Mouse (Mus musculus): ENCODE measurements around the gene E2f4. TPM values are rescaled to one million over a fixed set of nuclear protein-coding genes. Genes with fewer than 3 reads are reported as not detected.

E2f4 gene
- 10 to 100 TPM; 54.2 to 61.3 (median 55.9) TPM for polyA plus RNA-seq (2017; shearing (Covaris generic))

DNA sequence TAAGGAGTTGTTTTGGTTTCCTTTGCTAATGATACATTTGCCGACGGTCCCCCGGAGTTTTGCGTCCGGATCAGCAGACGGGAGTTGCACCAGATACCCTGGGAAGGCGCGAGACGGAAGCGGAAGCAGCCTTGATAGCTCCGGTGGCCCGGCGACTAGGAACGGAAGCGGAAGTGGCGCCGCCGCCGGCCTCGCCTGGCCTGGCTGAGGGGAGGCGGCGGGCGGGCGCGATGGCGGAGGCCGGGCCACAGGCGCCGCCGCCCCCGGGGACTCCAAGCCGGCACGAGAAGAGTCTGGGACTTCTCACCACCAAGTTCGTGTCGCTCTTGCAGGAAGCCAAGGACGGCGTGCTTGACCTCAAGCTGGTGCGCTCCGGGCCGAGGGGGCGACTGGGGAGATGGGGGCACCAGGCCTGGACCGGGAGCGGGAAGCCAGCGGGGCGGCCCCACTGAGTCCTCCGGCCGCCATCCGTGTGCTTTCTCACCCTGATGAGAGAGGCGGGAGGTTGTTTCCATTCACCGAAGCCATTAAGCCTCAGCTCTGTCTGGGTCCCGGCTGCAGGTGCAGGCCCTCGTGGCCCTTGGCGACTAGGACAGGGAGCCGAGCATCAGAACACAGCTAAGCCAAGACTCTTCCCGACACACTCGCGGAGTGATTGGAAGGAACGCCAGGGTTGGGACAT, at the start of gene E2f4:
E2f4 (plus strand) TSS at position 153 of the 682 bp plus-strand sequence.
- ATAC-seq: peak; percentile 99

DNA sequence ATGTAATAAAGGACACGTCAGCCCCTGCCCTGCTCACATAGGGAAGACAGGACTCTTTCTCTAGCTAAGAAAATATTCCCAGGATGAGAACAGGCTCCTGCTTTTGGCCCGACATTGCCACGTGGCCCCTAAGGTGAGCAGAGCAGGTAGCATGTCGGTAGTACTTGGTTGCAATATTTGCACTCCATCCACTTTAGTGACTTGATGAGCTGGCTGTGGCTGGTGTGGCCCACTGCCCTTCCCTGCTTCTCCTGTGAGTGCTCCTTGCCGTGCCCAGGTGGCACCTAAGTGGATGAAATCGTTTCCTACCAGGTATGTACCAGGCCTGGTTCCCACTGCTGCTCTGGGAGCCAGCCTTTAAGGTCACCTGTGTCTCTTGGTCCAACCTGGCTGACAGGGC, 45.5 kb upstream of the E2f4 start:
- ATAC-seq: no peak

DNA sequence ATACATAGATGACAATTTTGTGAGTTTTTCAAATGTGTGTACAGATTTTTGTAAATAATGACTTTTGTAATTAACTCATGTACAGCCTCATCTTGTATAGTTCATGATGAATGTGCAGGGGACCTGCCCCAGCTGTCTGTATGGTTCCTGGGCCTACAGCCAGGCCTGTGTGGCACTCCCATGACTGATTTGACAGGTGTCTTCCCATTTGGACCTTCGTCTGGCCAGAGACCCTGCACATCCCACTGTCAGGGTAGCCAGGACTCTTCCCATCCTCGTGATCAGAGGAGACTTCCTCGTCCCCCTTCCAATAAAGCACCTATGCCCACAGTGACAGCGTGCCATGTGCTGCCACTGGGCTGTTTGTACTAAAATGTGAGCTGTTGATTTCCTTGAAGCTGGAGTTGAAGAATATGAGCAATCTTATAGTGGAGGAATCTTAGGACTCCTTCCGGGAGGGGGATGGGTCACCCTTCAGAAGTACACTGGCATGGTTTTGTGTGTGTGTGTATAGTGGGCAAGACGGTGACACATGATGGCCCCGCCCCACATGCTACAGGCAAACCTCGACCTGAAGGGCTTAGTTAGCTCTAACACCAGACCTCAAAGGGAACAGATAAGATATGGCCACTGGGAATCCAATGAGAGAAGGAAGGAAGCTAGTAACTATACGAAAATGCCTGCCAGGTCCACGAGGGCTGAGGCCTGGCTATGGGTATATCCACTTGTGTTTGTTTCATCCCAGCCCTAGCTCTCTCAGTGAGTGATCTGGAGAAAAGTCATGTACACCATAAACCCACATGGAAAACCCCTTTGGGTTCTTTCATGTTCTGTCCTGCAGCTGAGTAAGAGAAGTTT, 44.6 kb upstream of the E2f4 start:
- no peak for ATAC-seq

DNA sequence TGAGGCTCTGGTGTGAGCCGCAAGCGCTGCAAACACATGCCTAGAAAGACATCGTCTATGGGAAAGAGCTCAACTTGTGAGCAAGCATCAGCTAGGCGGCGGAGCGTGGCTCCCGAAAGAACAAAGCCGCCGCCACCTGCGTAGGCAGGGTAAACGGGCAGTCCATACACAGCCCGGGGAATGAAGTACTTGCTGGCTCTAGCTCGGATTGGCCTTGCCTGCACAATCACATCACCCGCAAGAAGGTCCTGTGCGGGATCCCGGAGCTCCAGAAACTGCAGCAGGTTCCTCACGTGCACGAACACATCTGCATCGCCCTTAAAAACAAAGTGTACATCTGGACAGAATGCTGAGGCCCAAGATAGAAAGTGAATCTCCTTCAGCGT, 43.7 kb upstream of the E2f4 start:
- peak; percentile 4 for ATAC-seq

DNA sequence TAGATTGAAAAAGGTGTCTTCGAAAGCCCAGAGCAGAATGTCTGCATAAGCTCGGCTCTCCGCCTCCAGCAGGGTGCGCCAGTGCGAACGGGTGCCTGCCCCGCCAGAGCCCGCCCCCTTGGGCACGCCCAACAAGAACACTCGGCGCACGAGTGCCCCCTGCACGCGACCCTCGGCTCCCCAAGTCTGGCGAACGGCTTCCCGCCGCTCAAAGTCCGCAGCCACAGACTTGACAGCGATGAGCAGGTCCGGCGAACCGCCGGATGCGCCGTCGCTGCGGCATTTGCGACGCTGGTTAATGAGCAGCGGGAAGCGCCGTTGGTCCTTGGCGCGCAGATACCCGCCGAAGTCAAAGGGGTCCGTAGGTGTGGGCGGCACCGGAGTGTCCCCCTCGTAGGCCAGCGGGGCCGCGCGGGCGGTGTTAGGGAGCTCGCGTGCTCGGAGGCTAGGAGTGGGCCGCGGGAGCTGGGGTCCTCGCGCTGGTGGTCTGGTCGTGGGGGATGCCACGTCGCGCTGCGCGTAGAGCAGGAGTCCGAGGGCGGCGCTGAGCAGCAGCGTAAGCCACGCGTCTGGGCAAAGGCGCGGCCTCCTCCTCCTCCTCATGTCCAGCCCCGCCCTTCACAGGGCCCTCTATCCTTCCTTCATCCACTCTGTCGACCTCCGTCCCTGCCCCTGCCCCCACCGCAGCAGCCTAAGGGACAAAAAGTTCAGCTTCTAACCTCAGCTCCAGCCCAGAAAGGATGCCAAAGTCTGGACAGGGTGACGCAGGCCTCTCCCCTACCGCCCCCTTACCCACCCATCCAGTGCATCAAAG, 43.1 kb upstream of the E2f4 start:
- ATAC-seq: peak; percentile 86

DNA sequence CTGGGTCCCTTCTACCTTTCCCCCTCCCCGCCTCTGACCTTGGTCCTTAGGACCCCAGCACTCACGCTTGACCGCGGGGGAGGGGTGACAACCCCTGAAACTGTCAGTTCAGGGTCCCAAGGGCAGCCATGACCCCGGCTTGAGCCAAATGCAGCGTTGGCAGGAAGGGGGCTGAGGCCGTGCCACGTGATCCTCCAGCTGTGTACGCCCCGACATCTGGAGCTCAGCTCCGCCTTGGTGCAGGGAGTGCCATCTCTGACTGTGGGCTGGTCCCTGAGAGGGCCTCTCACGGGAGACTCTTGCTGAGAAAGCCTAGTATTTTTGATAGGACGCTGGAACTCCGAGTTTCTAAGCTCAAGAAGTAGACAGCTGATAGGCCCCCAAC, 42.5 kb upstream of the E2f4 start, which contains the start of gene B3gnt9:
B3gnt9 (minus strand) TSS at position 188 of the 385 bp plus-strand sequence.
- ATAC-seq: peak; percentile 47

DNA sequence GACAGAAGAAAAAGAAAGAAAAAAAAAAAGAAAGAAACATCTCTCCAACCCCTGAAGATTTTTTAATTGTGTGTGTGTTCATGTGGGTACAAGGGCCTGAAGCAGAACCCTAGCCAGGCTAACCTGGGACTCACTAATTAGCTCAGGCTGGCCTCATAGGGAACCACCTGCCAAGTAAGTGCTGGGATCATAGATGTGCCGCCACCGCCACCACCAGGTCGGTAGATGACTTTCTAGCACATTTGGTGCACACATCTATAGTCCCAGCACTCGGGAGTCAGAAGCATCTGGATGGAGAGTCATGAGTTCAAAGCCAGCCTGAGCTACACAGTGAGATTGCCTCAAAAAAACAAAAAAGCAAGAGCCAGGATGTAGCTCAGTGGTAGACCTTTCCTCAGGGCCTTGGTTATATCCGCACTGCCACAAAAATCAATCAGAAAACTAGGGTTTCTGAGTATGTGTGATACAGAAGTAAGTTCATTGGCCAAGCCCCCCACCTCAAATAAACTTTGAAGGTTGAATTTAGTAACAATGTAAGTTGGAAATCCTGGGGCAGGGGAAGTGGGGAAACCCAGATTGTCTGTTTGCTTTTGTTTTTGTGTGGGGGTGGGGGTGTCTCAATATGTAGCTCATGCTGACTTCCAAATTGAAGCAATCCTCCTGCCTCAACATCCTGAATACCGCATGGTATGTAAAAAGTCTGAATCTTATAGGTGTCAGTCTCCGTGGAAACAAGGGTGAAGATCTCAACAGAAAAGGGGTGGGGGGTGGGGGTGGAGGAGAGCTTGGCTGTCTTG, 39.9 kb upstream of the E2f4 start:
- ATAC-seq: no peak

DNA sequence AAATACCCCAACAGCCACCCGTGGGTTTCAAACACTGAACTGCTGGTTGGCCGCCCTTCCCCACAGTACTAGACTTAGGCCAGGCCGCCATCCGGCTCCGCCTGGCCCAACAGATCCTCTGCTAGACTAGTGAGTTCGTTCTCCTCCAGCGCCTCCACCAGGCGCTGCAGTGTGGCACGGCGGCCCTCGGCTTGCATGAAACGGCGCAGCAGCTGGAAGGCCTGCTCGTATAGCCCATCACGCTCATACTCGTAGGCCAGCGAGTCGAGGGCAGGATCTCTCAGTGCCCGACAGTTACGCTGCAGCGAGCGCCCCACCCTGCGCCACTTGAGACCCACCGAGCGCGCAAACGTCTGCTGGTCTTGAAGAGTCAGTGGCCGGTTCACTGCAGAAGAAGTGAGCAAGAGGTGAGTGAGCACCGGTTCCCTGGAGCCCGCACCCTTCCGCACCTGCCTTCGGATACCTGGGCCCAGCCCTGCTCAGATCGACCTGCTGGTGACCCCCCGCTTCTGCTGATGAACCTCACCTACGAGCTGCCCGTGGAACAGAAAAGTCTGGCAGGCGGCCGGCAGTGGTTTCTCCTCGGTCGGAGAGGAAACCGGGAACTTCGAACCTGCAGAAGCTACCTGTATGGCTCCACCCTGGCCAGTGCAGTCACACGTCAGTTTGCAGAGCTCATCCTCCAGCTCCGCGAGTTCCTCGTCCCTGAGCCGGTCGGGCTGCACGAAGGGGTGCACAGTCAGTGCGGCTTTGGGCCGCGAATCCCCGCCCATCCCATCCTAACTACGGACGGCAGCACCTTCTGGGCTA, 38.3 kb upstream of the E2f4 start:
- ATAC-seq: no peak

DNA sequence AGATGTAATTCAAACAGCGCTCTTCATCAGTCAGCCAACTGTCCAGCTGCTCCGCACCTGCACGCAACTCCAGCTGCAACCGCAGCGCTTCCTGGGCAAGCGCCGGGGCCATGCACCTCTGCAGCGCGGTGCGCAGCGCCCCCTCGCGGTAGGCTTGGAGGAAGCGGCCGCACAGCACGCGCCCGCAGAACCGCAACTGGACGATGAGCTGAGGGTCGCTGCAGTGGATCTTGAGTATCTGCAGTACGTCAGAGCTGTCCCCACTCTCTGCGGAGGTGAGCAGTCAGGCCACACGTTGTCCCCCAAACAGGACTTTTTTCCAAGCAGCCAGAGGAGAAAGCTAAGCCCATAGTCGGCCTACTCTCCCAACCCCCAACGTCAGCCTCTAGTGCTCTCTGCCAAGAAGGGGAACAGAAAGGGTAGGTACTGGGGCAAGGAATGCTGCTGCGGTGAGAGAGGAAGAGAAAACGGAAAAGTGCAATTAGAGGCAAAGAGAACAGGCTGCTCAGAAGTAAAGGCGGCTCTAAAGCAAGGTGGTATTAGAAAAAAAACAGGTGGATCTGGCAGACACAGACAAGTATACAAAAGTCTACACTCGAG, 37.6 kb upstream of the E2f4 start:
- peak; percentile 38 for ATAC-seq

DNA sequence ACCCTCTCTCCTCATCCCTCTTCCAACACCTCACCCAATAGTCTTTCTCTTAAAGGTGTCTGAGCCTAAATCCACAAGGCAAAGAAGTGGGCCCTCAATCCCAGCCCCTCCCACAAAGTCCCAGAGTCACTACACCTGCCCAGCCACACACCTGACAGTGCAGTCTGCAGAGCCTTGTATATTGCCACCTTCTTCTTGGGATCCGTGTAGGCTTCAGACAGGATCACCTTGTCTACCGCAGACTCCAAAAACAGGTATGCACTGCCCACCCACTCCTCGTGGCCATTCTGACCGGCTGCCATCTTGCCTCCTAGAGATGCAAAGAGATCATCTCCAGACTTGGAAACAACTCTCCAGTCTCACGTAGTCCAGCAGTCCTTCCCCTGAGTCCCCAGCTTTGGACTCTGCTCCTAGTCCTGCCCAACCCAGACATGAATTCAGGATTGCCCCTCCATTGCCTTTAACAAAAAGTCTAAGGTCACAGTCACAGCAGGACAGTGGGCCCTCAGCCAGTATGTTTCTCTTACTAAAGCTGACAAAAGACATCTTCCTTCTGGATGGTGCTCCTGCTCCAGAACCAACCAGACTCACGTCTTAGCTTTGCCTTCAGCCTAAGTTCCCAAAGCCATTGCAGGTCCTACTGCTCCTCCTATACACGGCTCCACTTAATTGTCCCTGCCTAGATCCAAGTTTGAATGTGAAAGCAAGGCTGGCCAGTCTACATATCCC, 36.9 kb upstream of the E2f4 start:
- ATAC-seq: no peak

DNA sequence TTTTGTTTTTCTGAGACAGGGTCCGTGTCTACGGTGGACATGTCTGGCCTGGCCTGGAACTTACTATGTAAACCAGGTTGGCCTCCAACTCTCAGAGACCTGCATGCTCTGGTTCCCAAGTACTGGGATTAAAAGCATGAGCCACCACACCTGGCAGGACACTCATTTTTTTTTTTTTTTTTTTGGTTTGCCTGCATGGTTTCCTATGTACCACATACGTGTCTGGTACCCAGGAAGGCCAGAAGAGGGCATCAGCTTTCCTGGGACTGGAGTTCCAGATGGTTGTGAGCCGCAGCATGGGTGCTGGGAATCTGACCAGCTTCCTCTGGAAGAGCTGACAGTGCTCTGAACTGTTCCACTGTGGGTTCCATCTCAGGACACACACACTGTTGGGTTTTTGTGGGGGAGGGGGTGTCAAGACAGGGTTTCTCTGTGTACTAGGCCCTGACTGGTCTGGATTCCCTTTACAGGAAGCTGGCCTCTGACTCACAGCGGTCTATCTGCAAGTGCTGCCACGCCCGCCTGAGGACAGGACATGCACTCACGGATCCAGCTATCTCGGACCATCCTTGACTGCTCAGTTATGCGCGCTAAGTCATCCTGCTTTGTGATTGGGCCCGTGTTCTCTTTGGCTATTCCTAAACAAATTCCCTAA, 36.0 kb upstream of the E2f4 start:
- no peak for ATAC-seq

DNA sequence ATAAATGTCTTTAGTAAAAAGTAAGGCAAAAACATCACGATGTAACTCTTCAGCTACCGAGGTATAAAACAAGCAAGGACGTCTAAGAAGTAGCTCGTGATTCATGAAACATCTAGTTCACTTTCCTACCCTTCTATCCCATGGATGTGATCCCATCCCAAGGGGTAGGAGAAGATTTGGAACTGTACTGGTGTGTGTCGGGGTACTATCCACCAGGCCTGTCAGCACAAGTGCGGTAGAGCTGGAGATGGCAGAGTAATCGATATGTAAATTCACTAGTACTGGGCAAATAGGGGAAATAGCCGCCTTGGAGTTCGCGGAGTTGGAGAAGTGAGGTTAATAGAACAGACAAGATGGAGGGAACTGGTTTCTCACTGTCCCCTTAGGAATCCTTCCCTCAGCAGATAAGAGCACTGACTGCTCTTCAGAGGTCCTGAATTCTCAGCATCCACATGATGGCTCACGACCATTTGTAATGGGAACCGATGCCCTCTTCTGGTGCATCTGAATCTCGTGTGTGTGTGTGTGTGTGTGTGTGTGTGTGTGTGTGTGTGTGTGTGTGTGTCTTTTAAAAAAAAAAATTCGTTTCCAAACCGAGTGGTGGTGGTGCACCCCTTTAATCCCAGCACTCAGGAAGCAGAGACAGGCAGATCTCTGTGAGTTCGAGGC, 34.1 kb upstream of the E2f4 start:
- ATAC-seq: no peak

DNA sequence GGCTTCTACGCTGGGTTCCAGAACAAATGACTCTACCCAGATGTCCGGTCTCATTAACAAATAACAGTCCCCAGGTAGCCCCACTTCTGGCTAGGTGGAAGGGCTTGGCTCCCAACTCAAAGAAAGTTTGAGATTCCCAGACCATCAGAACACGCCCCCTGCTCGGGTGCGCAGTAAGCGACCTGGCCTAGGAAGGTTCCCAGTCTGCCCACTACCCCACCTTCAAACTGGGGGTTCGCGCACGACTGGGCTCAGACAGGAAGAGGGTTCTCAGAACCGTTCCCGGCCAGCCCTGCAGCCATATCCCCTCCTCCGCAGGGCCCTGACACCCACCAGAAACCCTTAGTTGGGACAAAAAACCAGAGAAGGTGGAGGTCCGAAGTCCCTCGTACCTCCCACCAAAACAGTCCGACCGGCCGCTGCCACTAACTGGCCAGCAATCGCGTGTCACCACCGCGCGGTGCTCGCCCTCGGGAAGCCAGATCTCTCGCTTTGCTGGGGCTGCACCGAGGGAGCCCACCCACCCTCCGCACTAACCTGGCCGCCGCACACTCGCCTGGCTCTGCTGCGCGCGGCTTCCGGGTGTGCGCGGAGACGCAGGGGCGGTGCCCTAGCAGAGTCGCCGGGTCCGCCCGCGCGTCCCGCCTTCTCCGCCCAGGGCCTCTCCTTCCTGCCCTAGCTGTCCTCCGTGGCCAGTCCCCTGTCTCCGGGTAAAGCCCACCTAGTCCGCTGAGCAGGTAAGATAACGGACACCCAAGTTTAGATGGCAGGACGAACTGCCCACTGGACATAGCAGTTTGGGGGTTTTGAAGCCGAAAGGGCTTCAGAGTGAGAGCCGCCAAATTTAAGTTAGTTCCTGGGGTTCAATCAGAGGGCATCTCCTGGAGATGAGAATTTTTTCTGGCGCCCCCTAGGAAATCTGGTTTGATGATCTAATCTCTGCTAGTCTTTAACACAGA, 33.2 kb upstream of the E2f4 start, which contains the start of the genes Tradd and Fbxl8:
Tradd (minus strand) TSS at position 586 of the 959 bp plus-strand sequence.
Fbxl8 (plus strand) TSS at position 625 of the 959 bp plus-strand sequence.
- peak; percentile 66 for ATAC-seq

DNA sequence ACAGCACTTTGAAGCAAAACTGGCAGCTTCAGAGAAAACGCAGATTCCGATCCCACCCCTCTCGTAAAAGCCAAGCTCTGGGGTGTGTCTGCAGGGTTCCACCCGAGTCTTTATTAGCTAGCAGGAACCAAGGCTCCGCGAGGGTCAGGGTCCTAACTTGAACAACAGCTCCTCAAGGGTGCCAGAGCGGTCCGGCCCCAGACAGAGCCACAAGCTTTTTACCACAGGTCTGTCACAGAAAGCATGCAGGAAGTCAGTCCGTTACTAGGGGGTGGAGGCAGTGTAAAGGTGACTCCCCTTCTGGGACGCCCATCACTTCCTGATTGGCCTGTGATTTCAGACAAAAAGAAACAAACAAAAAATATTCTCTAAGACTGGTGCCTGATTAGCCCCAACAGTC, 32.3 kb upstream of the E2f4 start:
- peak; percentile 78 for ATAC-seq

DNA sequence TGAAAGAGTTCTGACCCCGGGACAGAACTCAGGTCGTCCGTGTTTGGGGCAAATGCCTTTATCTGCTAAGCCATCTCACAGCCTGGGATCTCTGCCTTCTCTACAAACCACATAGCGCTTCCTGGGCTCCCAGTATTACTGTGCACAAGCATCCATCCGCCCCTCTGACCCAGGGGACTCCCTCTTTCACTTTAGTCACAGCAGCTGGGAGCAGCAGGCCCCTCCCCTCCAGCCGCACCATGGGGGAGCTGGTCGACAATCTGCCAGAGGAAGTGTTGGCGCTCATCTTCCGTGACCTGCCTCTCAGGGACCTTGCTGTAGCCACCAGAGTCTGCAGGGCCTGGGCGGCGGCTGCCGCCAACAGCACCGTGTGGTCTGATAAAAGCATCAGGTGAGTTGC, 30.7 kb upstream of the E2f4 start:
- peak; percentile 45 for ATAC-seq

DNA sequence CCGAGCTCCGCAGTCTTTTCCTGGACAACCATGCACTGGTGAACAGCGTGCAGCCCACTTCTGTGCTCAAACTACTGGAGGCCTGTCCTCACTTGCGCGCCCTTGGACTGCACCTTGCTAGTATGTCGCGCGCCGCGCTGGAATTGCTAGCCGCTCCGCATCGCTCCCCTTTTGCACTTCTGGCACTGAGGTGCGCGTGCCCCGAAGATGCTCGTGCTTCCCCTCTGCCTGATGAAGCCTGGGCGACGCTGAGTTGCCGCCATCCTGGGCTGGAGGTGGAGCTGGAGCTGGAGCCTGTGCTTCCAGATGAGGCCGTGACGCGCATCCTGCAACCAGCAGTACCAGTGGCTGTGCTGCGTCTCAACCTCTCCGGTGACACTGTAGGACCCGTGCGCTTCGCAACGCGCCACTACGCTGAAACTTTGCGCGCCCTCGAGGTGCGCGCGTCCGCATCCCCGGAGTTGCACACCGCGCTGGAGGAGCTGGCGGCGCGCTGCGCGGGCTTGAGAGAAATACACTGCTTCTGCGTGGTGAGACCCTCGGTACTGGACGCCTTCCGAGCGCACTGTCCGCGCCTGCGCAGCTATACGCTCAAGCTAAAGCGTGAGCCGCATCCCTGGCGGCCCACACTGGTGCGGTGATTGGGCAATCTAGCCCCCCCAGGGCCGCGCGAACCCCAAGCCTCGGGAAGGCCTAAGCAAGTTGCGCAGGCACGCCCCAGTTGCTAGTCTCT, 29.0 kb upstream of the E2f4 start:
- ATAC-seq: no peak

DNA sequence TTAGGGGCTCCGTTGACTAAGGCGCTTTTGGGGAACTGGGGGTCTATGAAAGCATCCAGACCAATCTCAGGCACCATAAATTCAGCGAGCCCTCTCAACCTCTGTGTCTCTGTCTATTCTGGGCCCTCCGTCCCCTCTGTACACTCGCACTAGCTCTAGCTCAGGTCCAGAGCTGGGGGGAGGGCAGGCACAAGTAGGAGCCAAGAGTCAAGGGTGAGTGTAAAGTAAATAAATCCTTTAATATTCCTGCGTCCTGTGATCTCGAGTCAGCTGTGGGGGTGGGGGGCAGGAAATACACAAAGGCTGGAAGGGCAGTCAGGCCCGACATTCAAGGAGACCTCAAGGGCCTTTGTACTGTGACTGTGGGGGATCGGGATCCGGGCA, 28.4 kb upstream of the E2f4 start:
- ATAC-seq: no peak

Measured in inflammation-experienced regulatory T-cells, adult 6 months (primary cell).